Mouse (Mus musculus): ENCODE results near the gene Dpm3. TPM values are rescaled to one million over a fixed set of nuclear protein-coding genes. Genes with fewer than 3 reads are reported as not detected.

The Dpm3 gene
- polyA plus RNA-seq, 1 experiment from 2014 or later: 99.4 TPM

- no peaks in the 10 kb centered on the region for H3K9me3 ChIP-seq
- no peak overlapping the region for H3K4me3 ChIP-seq
- WGBS: 90% methylated on average over 10 of the region's 10 CpGs
- no peak for DNase-seq (ENCODE audit: low spot score)
- peaks cover 20% of the 10 kb centered on the region for H3K4me1 ChIP-seq (replicated peaks)
- H3K36me3 ChIP-seq: peaks cover 66% of the 10 kb centered on the region
- peaks cover 12% of the 10 kb centered on the region for H3K27me3 ChIP-seq (ENCODE audit: insufficient read depth, poor library complexity, severe bottlenecking)
- H3K27ac ChIP-seq: no peak overlapping the region
Measured at GRCm38 (mm10) chr3:89236516-89236915, 22.6 kb upstream of the Dpm3 start.

- Histone ChIP-seq H3K27ac (no peak overlapping the region), H3K9me3 (no peaks in the 10 kb centered on the region), H3K4me3 (no peak overlapping the region), H3K27me3 (ENCODE audit: insufficient read depth, poor library complexity, severe bottlenecking) (peaks cover 6% of the 10 kb centered on the region; the same call in 1 of the 2 replicates), H3K4me1 (replicated peaks) (peaks cover 17% of the 10 kb centered on the region), H3K36me3 (peaks cover 74% of the 10 kb centered on the region)
- WGBS: 93% methylated on average over 21 of the region's 21 CpGs
- DNase-seq (ENCODE audit: low spot score): no peak
Measured at GRCm38 (mm10) chr3:89237682-89238081, 21.5 kb upstream of the Dpm3 start.

- no peak overlapping the region for H3K4me3 ChIP-seq
- peaks cover 10% of the 10 kb centered on the region for H3K27me3 ChIP-seq (ENCODE audit: insufficient read depth, poor library complexity, severe bottlenecking)
- peaks cover 19% of the 10 kb centered on the region for H3K4me1 ChIP-seq (replicated peaks)
- no peaks in the 10 kb centered on the region for H3K9me3 ChIP-seq
- WGBS: 71% methylated on average over 12 of the region's 12 CpGs
- peaks cover 68% of the 10 kb centered on the region for H3K36me3 ChIP-seq
- DNase-seq (ENCODE audit: low spot score): no peak
- H3K27ac ChIP-seq: no peak overlapping the region
Measured at GRCm38 (mm10) chr3:89238494-89238893, 20.7 kb upstream of the Dpm3 start.

- WGBS: 72% methylated on average over 9 of the region's 9 CpGs
- Histone ChIP-seq H3K36me3 (peaks cover 34% of the 10 kb centered on the region), H3K9me3 (no peaks in the 10 kb centered on the region), H3K4me1 (replicated peaks) (peaks cover 58% of the 10 kb centered on the region), H3K27me3 (ENCODE audit: insufficient read depth, poor library complexity, severe bottlenecking) (peaks cover 29% of the 10 kb centered on the region), H3K4me3 (no peak overlapping the region), H3K27ac (no peak overlapping the region)
- DNase-seq (ENCODE audit: low spot score): peak; percentile 65
Measured at GRCm38 (mm10) chr3:89242331-89242895, 16.7 kb upstream of the Dpm3 start.

- Histone ChIP-seq H3K27me3 (ENCODE audit: insufficient read depth, poor library complexity, severe bottlenecking) (peaks cover 29% of the 10 kb centered on the region), H3K4me3 (peak overlapping the region; percentile 82), H3K27ac (0 out of 2 replicates have a peak overlapping the region, but pooled peaks have one; percentile 94), H3K36me3 (peaks cover 34% of the 10 kb centered on the region), H3K4me1 (replicated peaks) (peaks cover 61% of the 10 kb centered on the region), H3K9me3 (no peaks in the 10 kb centered on the region)
- peak; percentile 65 for DNase-seq (ENCODE audit: low spot score)
- WGBS: 11% methylated on average over 14 of the region's 14 CpGs
Measured at GRCm38 (mm10) chr3:89243609-89244008, 15.5 kb upstream of the Dpm3 start.

GRCm38 (mm10) chr3:89244158-89244981 lies 14.8 kb upstream of the Dpm3 start:
- DNase-seq (ENCODE audit: low spot score): no peak
- H3K36me3 ChIP-seq: peaks cover 34% of the 10 kb centered on the region
- WGBS: 13% methylated on average over 25 of the region's 25 CpGs

GRCm38 (mm10) chr3:89244982-89245687 lies 14.0 kb upstream of the Dpm3 start:
- Histone ChIP-seq H3K36me3 (peaks cover 41% of the 10 kb centered on the region), H3K9me3 (no peaks in the 10 kb centered on the region), H3K4me1 (replicated peaks) (peaks cover 64% of the 10 kb centered on the region), H3K27me3 (ENCODE audit: insufficient read depth, poor library complexity, severe bottlenecking) (peaks cover 35% of the 10 kb centered on the region), H3K27ac (peak overlapping the region; percentile 94), H3K4me3 (peak overlapping the region; percentile 82)
- WGBS: under 1% methylated on average over 25 of the region's 26 CpGs
- DNase-seq (ENCODE audit: low spot score): peak; percentile 59

More at GRCm38 (mm10) chr3:89244158-89244981, 14.8 kb upstream of the Dpm3 start:
- Histone ChIP-seq H3K4me3 (peak overlapping the region; percentile 82), H3K27me3 (ENCODE audit: insufficient read depth, poor library complexity, severe bottlenecking) (peaks cover 29% of the 10 kb centered on the region), H3K9me3 (no peaks in the 10 kb centered on the region), H3K27ac (peak overlapping the region; percentile 94), H3K4me1 (replicated peaks) (peaks cover 61% of the 10 kb centered on the region)

- 5% methylated on average over 20 of the region's 20 CpGs for WGBS
- peaks cover 70% of the 10 kb centered on the region for H3K4me1 ChIP-seq (replicated peaks)
- peaks cover 36% of the 10 kb centered on the region for H3K27me3 ChIP-seq (ENCODE audit: insufficient read depth, poor library complexity, severe bottlenecking)
- peaks cover 41% of the 10 kb centered on the region for H3K36me3 ChIP-seq
- no peaks in the 10 kb centered on the region for H3K9me3 ChIP-seq
- DNase-seq (ENCODE audit: low spot score): peak; percentile 48
- H3K4me3 ChIP-seq: peak within 1 kb of the TSS; percentile 82
- H3K27ac ChIP-seq: peak within 1 kb of the TSS; percentile 94
Measured at GRCm38 (mm10) chr3:89245688-89246171, 13.4 kb upstream of the Dpm3 start, which contains the start of gene Krtcap2. Gene Krtcap2 (plus strand): TSS chr3:89245966.

GRCm38 (mm10) chr3:89246261-89247100 lies 12.7 kb upstream of the Dpm3 start, which contains the start of gene Trim46:
Gene Trim46 (minus strand): TSS chr3:89246309.
- Histone ChIP-seq H3K27me3 (ENCODE audit: insufficient read depth, poor library complexity, severe bottlenecking) (peaks cover 42% of the 10 kb centered on the region), H3K27ac (peak within 1 kb of the TSS; percentile 94), H3K4me3 (peak within 1 kb of the TSS; percentile 82), H3K36me3 (peaks cover 35% of the 10 kb centered on the region), H3K4me1 (replicated peaks) (peaks cover 78% of the 10 kb centered on the region), H3K9me3 (no peaks in the 10 kb centered on the region)
- 1% methylated on average over 42 of the region's 42 CpGs for WGBS
- DNase-seq (ENCODE audit: low spot score): peak; percentile 93

GRCm38 (mm10) chr3:89247466-89247865 lies 11.7 kb upstream of the Dpm3 start:
- peaks cover 80% of the 10 kb centered on the region for H3K4me1 ChIP-seq (replicated peaks)
- peaks cover 52% of the 10 kb centered on the region for H3K27me3 ChIP-seq (ENCODE audit: insufficient read depth, poor library complexity, severe bottlenecking)
- peak overlapping the region; percentile 94; the same call in 1 of the 2 replicates for H3K27ac ChIP-seq
- H3K36me3 ChIP-seq: peaks cover 26% of the 10 kb centered on the region
- H3K9me3 ChIP-seq: no peaks in the 10 kb centered on the region
- 90% methylated on average over 4 of the region's 4 CpGs for WGBS
- peak overlapping the region; percentile 82 for H3K4me3 ChIP-seq
- no peak for DNase-seq (ENCODE audit: low spot score)

GRCm38 (mm10) chr3:89250435-89251040 lies 8.6 kb upstream of the Dpm3 start:
- 22% methylated on average over 7 of the region's 7 CpGs for WGBS
- Histone ChIP-seq H3K4me3 (0 out of 2 replicates have a peak overlapping the region, but pooled peaks have one; percentile 20), H3K36me3 (peaks cover 26% of the 10 kb centered on the region), H3K27ac (no peak overlapping the region), H3K27me3 (ENCODE audit: insufficient read depth, poor library complexity, severe bottlenecking) (peaks cover 41% of the 10 kb centered on the region), H3K4me1 (replicated peaks) (peaks cover 52% of the 10 kb centered on the region), H3K9me3 (no peaks in the 10 kb centered on the region)
- peak; percentile 49 for DNase-seq (ENCODE audit: low spot score)

All from hindbrain, embryonic 10.5 days (tissue).